ENCODE assay signal across 9 mouse cellular contexts in the genomic region with DNA sequence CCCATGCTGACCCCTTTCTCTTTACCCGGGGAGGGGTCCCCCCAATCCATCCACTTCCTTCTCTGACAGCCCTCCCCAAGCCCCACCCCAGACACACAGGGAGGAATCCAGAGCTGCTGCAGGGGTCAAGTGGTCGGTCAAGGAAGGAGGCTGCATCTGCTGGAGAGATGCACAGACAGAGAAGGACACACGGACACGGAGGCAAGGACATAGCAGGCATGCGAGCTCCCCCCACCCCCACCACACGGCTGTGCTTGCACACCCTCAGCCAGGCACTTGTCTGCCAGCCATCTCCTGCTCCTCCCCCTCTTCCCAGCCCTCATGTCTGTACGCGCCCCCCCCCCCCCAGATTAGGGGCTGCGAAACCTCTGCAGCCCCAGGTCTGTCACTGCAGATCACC. TPM values are rescaled to one million over a fixed set of nuclear protein-coding genes. Genes with fewer than 3 reads are reported as not detected.
DNase-seq lines count a peak whose midpoint lies in the region; ATAC-seq lines count a peak whose summit lies in the region.
"Had no signal": no experiment of that assay in that cellular context is flagged by ENCODE, and none has a peak within 500 bp of the region (broad histone marks: within the 10 kb centered on the region; RNA-seq: fewer than 3 reads in every experiment).

No protein-coding gene starts in this region.

- H3K4me2 ChIP-seq in hindbrain, embryonic 13.5 days = peak overlapping the region; percentile 71
- peak overlapping the region; percentile 72 for H3K4me2 ChIP-seq in neural tube, embryonic 12.5 days (replicated peaks)

- no peak for DNase-seq in embryonic facial prominence, embryonic 10.5 days (ENCODE audit: low spot score)
- no peak for DNase-seq in MN1 (ENCODE audit: low spot score)
- DNase-seq in lung, postnatal 10 days = no peak
- DNase-seq in urinary bladder, adult 2 months (ENCODE audit: low spot score) = no peak
- DNase-seq: thymus, postnatal 25 days had no signal

- H3K9me3 ChIP-seq in megakaryocyte, embryonic 14.5 days = no peaks in the 10 kb centered on the region
- no peaks in the 10 kb centered on the region for H3K9me3 ChIP-seq in embryonic facial prominence, embryonic 10.5 days
- no peaks in the 10 kb centered on the region for H3K9me3 ChIP-seq in hindbrain, embryonic 13.5 days
- no peaks in the 10 kb centered on the region for H3K9me3 ChIP-seq in neural tube, embryonic 12.5 days

- peak overlapping the region; percentile 96 for H3K9ac ChIP-seq in hindbrain, embryonic 13.5 days
- H3K9ac ChIP-seq in neural tube, embryonic 12.5 days = peak overlapping the region; percentile 79

- no peaks in the 10 kb centered on the region for H3K36me3 ChIP-seq in megakaryocyte, embryonic 14.5 days (replicated peaks; ENCODE audit: low read length)
- H3K36me3 ChIP-seq in embryonic facial prominence, embryonic 10.5 days (replicated peaks) = no peaks in the 10 kb centered on the region
- H3K36me3 ChIP-seq in hindbrain, embryonic 13.5 days = peaks cover 25% of the 10 kb centered on the region
- peaks cover 8% of the 10 kb centered on the region for H3K36me3 ChIP-seq in neural tube, embryonic 12.5 days

- peak overlapping the region; percentile 86 for H3K4me3 ChIP-seq in megakaryocyte, embryonic 14.5 days (replicated peaks)
- peak overlapping the region; percentile 61 for H3K4me3 ChIP-seq in embryonic facial prominence, embryonic 10.5 days
- peak overlapping the region; percentile 84 for H3K4me3 ChIP-seq in hindbrain, embryonic 13.5 days
- peak overlapping the region; percentile 65 for H3K4me3 ChIP-seq in neural tube, embryonic 12.5 days

- peaks cover 24% of the 10 kb centered on the region for H3K4me1 ChIP-seq in megakaryocyte, embryonic 14.5 days
- H3K4me1 ChIP-seq in embryonic facial prominence, embryonic 10.5 days = peaks cover 34% of the 10 kb centered on the region
- H3K4me1 ChIP-seq in hindbrain, embryonic 13.5 days (replicated peaks) = peaks cover 71% of the 10 kb centered on the region
- H3K4me1 ChIP-seq in neural tube, embryonic 12.5 days = peaks cover 57% of the 10 kb centered on the region

- H3K27me3 ChIP-seq in megakaryocyte, embryonic 14.5 days (replicated peaks) = peaks cover 85% of the 10 kb centered on the region
- H3K27me3 ChIP-seq in embryonic facial prominence, embryonic 10.5 days (replicated peaks; ENCODE audit: low read depth, poor library complexity, severe bottlenecking) = peaks cover 80% of the 10 kb centered on the region
- peaks cover 10% of the 10 kb centered on the region for H3K27me3 ChIP-seq in hindbrain, embryonic 13.5 days
- peaks cover 38% of the 10 kb centered on the region for H3K27me3 ChIP-seq in neural tube, embryonic 12.5 days (replicated peaks)

- no peak for ATAC-seq in megakaryocyte, adult 5-6 weeks (ENCODE audit: poor library complexity, severe bottlenecking)
- no peak for ATAC-seq in hindbrain, embryonic 13.5 days (ENCODE audit: low FRiP score)
- no peak for ATAC-seq in neural tube, embryonic 12.5 days (ENCODE audit: low FRiP score, low read depth)

- 33% methylated on average over 9 of the region's 9 CpGs for WGBS in embryonic facial prominence, embryonic 10.5 days
- WGBS in hindbrain, embryonic 13.5 days = 37% methylated on average over 7 of the region's 9 CpGs
- WGBS in neural tube, embryonic 12.5 days = 47% methylated on average over 6 of the region's 9 CpGs

- H3K27ac ChIP-seq in embryonic facial prominence, embryonic 10.5 days (replicated peaks) = no peak overlapping the region
- H3K27ac ChIP-seq in hindbrain, embryonic 13.5 days = peak overlapping the region; percentile 99
- H3K27ac ChIP-seq in neural tube, embryonic 12.5 days = no peak overlapping the region

RNA-seq across cellular contexts. Expression of a gene that starts 1.0 kb away (rescaled TPM):
- 7.5 and 25.7 TPM in 2 replicates for polyA plus RNA-seq in megakaryocyte, embryonic 14.5 days (2012; ENCODE audit: insufficient read depth, low replicate concordance)
- 126 and 128 TPM in 2 replicates for total RNA-seq in megakaryocyte, adult 5-6 weeks (2015)
- total RNA-seq in megakaryocyte, adult 5-6 weeks (2017) = 61.6 and 106 TPM in 2 replicates
- 4.4 and 5.4 TPM in 2 replicates for polyA plus RNA-seq in embryonic facial prominence, embryonic 10.5 days (2016; fragmentation: Nextera tagmentation; extraction: Ambion mirVana)
- polyA plus RNA-seq in hindbrain, embryonic 13.5 days (2015; fragmentation: Nextera tagmentation; extraction: Ambion mirVana) = 253 and 258 TPM in 2 replicates
- polyA plus RNA-seq in neural tube, embryonic 12.5 days (2016; fragmentation: Nextera tagmentation; extraction: Ambion mirVana) = 110 and 118 TPM in 2 replicates
- polyA plus RNA-seq in urinary bladder, adult 2 months (2012; rRNA removed) = 0.51 and 0.93 TPM in 2 replicates

RNA-seq across cellular contexts. Expression of a gene that starts 32.3 kb away (rescaled TPM):
- 475 and 509 TPM in 2 replicates for polyA plus RNA-seq in megakaryocyte, embryonic 14.5 days (2012; ENCODE audit: insufficient read depth, low replicate concordance)
- total RNA-seq in megakaryocyte, adult 5-6 weeks (2015) = 85.5 and 102 TPM in 2 replicates
- total RNA-seq in megakaryocyte, adult 5-6 weeks (2017) = 73.1 and 79.3 TPM in 2 replicates
- polyA plus RNA-seq in embryonic facial prominence, embryonic 10.5 days (2016; fragmentation: Nextera tagmentation; extraction: Ambion mirVana) = 69.5 and 76.1 TPM in 2 replicates
- polyA plus RNA-seq in hindbrain, embryonic 13.5 days (2015; fragmentation: Nextera tagmentation; extraction: Ambion mirVana) = 220 and 226 TPM in 2 replicates
- polyA plus RNA-seq in neural tube, embryonic 12.5 days (2016; fragmentation: Nextera tagmentation; extraction: Ambion mirVana) = 151 and 154 TPM in 2 replicates
- 367 and 429 TPM in 2 replicates for polyA plus RNA-seq in urinary bladder, adult 2 months (2012; rRNA removed)
